Mouse (Mus musculus) CD4-positive, CD25-positive, alpha-beta regulatory T cell, adult 4 months (primary cell): Measurements from ENCODE around the gene Ctbs. TPM values are rescaled to one million over a fixed set of nuclear protein-coding genes. Genes with fewer than 3 reads are reported as not detected.

Experiments used
- ATAC-seq: one replicate; pipeline ENCODE4 v1.8.0; 2017
- polyA plus RNA-seq, 2 experiments: library from polyadenylated mRNA; unstranded; fragments of 100-300 nt; shearing (Covaris generic); gene quantifications; one replicate each; pipeline ENCODE4 v1.2.1; 2017

The Ctbs gene
- polyA plus RNA-seq, 2 experiments from 2014 or later: 6.0 to 8.3 TPM

DNA sequence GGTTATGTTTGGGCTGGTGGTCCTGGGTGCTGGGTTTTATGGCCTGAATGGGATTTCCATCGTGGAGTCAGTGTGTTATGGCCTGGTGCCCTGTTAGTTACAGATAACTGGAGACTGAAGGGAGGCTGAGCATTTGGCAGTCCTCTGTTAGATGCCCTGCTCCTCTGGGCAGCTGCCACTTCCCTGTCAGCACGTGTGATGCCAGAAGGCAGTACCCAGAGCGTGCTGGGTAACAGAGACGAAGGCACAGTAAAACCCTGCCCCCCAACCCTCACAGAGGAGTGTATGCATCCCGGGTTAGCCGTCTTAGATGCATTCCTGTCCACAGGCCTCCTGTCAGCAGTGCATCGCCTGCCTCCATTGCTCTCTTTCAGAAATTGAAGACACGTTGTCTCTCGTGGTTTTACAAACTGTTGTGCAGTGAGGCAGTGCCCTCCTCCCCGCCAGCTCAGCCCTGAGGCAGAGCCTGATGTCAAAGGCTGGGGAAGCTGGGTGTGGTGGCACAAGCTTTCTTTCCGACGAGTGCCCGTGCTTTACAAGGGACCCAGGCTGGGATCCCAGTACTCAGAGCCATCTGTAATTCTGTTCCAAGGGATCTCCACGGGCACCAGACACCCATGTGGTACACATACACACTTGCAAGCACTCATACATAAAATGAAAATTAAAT lies 15.8 kb upstream of the Ctbs start:
- no peak for ATAC-seq

DNA sequence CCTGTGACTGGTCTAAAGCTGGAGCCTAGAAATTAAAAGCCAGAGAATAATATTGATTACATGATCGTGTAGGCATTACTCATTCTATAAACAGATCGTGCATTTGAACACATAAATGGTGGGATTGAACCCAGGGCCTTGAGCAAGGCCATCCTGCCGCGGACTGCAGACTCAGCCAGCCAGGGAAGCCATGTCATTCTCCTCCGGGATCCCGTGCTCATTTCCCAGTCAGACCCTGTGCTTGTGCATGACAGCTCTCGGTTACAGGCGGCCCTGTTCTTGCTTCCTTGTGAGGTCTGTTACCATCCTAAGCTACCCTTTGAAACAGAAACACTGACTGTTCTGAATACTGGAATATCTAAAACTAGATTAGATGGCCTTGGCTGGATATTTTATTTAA lies 14.9 kb upstream of the Ctbs start:
- no peak for ATAC-seq

DNA sequence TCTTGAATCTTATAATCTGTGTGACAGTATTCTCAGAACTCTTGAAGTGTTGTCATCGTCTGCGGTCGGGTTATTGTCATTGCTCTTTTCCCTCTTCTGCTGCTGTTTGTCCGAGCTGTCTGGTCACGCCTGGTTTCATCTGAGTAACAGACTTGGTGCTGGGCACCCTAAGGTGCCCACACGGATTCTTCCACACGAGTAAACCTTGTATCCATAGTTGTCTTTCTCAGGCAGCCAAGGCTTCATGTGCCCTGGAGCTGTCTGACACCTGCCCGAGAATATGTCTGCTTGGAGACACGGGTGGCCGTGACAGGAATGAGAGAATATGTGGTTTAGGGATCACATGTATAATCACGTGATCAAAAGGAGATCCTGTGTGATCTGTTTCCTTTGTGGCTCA lies 14.1 kb upstream of the Ctbs start:
- no peak for ATAC-seq

DNA sequence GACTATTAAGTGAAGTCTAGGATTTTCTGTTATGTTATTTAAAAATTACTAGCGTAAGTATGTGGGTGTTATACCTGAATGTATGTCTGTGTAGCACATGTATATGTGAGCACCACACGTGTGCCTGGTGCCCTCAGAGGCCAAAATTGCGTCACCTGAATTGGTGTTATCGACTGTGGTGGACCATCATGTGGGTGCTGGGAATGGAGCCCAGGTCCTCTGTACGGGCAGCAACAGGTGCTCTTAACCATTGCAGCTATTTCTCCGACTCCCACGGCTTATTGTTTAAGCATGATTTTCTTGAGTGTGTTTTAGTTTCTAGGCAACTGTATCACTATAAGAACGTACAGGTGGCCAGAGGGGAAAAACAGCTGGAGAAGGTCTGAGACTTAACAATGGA lies 13.5 kb upstream of the Ctbs start:
- ATAC-seq: no peak

DNA sequence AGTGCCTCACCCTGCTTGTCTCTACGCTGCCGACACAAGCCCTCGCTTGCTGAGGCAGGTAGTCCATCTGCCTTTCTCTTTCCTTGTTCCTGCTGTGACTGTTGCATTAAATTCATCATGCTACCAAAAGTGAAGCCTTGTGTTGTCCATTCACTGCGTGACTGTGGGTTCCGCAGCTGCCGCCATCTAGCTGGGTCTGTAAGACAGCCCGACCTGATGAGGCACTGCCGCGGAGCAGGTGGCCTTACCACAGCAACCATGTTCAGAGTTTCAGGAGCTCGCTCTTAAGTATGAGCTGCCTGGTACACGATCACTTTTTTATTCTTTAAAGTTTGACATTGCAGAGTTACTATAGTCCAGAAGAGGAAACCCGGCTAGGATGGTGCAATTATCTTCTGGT lies 9.6 kb upstream of the Ctbs start:
- ATAC-seq: no peak

DNA sequence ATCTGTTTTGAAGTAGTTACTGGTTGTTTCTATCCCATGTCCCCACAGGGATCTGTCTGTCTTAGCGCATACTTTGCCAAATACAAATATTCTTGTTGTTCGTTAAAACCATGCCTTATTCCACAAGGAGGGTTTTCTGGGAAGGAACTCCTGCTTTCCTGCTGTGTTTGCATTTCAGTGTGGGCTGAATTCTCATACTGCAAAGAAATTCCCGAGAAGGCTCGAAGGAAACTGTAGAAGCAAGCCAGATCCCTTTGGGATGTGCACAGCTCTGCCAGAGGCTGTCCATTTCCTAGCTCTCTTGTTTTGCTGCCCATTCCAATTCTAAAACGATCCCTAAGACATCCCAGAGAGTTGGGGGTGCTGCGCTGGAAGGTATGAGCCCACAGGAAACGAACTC lies 9.2 kb upstream of the Ctbs start:
- no peak for ATAC-seq

DNA sequence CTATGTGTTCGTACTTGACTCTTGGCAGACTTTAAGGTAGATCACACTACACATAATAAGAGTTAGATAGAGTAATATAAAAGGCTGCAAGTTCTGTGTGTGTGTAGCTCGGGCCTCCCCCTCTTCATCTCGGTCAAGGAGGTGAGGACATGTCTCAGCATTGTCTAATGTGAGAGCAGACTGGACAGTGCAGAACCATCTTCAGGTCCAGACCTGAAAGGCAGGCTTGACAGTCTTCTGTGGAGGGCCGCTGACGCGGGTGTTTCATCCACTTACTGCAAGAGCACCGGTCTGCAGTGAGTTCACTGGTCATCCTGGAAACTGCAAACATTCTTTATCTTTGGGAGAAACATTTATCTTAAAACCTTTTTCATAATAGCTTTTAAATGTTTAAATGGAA lies 7.1 kb upstream of the Ctbs start:
- ATAC-seq: no peak

DNA sequence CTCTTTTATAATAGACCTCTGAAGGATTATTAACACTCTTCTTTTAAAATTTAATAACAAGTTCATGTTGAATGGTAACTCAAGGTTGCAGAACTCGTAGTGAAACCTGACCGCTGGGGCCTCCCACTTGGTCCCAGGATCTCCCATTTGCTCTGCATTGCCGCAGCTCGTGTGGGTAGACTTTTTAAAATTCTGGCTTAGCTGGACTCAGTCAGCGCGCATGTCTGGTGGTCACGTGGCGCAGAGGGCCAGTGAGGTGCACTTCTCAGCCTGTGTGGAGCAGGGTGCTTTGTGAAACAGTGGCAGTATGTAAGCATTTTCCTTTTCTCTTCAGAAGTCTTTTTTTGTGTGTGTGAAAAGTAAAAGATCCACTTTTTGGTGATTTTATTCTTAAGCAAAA lies 6.7 kb upstream of the Ctbs start:
- ATAC-seq: no peak

DNA sequence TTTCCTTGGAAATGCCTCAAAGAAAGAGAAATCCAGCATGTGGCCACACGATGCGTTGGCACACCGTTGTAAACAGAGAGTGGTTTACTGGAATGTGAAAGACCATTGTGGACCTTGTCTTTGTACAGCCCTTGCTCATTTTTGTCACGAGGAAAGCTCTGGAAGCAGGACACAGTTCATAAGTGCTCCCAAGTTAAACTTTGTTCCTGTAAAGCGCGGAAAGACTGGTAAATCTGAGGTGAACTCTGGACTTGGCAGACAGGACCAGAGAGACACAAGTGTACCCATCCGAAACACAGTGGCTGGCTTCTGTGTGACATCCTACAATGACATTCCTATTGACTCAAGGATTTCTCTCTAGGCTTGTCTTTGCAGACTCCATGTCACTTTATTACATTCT lies 6.2 kb upstream of the Ctbs start:
- ATAC-seq: no peak

DNA sequence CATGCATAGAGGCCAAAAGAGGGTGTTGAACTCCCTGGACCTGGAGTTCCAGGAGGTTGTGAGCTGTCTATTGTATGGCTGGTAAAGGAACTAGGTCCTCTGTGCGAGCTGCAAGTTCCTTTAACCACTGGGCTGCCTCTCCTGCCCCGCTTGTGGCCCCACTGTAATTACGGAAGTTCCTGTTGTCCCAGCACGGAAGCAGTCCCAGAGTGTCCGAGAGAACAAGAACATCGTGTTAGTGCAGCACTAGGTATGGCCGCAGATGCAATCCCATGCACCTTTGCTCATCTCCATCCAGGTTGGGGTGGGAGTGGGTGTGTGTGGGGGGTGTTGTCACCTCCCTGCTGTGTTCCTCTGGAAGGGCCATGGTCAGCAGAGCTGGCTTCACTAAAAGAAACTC lies 4.7 kb upstream of the Ctbs start:
- no peak for ATAC-seq

DNA sequence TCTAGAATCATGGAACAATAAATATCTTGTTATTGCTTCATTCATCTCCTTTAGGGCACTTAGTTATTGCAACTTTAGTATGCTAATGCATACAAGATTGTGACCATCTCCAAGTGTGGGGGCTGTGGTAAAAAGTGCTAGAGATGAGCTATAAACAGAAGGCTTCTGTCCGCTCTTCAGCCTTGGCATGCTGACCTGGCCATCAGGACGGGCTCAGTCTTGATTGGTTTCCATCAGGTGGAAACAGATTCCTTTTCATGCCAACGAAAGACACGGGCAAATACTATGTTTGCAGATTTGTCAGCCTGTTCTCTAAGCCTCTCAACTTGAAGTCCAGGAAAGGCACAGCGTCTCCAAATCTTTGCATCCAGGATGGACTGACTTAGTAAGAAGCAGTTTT lies 2.4 kb upstream of the Ctbs start:
- no peak for ATAC-seq

DNA sequence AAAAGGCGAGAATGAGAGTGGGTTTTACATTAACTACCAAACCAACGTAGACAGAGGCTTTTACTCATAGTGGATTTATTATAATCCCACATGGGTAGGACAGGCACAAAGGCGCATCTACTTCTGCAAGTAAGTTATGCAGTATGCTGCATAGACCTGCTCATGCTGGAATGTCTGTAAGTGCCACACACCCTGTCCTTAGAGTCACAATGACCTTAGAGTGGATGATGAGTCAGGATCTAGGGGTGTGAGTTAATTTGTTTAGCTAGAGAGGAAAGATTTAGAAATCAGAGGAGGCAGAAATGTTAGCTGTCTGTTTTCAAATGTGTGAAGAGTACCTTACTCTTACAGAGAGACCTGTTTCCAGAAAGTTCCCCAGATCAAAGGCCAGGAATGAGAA lies 2.0 kb upstream of the Ctbs start:
- no peak for ATAC-seq

DNA sequence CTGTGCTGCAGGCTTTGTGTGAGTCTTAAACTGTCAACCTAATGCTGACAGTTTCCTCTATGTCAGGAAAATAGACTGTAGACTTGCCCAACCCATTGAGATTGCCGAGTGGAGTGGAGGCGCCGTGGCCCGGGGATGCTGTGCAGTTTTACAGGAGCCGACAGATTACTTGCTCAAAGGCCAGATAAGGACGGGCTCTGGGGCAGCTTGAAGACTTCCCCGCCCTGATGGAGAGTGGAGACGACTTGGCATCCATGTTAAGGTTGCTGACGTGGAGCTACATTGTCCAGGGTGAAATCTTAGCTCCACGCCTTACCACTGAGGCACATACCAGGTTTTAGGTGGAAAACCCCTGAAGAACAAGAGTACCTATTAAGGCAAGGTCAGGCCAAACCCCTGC lies 1.2 kb upstream of the Ctbs start:
- ATAC-seq: no peak

DNA sequence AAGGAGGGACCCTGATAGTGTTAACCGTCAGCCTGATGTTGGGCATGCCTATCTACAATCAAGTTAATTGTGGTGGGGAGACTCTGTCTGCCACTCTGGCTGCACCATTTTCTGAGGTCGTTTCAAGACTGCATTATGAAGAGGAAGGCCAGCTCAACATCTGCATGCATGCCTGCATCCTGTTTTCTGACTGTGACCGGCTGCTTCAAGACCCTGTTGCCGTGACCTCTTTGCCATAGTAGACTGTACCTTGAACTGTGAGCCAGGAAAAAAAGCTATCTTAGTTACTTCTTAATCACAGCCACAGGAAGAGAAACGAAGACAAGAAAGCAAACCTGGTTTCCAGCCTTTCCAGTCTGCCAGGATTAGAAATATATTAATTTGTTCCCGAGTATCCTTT lies 626 bp upstream of the Ctbs start:
- no peak for ATAC-seq

DNA sequence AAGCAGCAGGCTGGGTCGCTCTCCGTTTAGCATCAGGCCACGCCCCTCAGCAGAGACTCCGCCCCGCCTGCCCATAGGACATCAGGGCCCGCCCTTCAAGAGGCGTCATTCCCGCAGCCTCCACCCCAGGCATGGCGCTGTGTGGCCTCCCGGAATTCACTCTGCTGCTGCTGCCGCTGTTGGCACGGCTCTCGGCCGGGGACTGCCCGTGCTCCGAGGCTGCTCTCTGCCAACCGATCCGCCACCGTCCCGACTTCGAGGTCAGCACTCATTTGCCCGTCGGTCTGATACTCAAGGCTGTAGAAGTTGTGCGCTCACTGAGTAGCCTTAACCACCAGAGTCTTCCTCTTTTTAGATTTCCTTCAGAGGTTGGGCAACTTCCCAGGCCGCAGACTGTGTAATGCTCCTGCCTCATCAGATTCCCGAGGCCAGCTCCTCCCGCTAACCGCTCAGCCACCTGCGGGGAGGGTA lies 811 bp downstream of the Ctbs start:
- ATAC-seq: peak; percentile 100

DNA sequence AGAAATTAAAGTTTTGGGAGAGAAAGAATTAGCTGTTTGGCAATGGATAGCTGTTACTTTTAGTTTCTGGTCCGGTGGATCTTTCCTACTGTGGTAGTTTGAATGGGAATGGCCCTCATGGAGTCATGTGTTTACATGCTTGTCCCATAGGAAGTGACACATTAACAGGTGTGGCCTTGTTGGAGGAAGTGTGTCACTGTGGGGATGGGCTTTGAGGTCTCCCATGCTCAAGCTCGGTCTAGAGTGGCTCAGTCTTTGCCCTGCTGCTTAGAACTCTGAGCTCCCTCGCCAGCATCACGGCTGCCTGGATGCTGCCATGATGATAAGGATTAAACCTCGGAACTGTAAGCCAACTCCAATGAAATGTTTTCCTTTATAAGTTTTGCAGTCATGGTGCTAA lies 1.8 kb downstream of the Ctbs start:
- no peak for ATAC-seq

DNA sequence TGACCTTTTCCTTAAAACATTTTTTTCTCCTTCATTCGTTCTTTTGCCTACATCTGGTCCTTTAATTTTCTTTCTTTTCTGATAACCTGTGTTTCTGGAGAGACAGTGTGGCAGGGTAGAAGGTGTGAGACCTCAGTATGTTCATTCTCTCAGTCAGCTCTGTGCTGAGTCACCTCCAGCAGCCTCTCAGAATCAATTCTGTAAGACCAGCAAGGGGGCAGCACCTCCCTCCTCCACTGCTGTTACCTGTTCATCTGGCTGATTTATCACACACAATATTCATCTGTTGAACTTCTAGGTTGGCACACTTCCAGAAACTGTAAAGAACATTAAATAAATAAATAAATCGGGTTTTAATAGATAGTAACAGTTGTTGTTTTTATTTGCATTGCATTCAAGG lies 13.3 kb downstream of the Ctbs start:
- no peak for ATAC-seq

DNA sequence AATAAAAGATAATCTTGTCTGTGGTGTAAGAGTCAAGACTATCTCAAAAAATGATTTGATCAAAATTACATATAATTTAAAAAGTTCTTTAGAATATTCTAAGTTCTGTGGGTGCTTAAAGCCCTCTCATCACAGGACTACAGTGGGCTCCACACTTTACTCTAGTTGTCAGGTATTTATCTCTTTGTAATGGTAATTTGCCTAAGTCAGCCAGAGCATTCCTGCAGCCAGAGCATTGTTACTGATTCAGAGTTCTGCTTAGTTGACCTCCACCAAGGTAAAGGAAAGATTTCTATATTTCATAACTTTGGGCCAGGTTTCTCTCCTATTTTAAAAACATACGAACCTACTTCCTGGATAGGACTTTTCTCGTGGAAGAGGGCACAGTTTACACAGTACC lies 19.6 kb downstream of the Ctbs start:
- no peak for ATAC-seq

DNA sequence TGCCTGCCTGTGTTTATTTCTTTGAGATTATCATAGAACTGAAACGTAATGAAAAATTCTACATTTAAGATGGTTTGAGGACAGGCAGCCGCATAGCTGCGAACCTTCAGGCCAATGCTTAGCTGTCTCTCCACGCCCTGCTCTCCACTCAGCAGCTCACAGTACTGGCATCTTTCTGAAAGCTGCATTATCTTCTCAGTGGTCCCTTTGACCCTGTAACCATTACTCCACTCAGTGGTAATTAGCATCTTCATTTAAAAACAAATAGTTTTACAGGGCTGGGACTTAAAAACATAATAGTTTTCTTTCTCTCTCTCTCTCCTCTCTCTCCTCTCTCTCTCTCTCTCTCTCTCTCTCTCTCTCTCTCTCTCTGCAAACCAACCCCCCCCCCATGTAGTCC lies 23.1 kb downstream of the Ctbs start:
- no peak for ATAC-seq

DNA sequence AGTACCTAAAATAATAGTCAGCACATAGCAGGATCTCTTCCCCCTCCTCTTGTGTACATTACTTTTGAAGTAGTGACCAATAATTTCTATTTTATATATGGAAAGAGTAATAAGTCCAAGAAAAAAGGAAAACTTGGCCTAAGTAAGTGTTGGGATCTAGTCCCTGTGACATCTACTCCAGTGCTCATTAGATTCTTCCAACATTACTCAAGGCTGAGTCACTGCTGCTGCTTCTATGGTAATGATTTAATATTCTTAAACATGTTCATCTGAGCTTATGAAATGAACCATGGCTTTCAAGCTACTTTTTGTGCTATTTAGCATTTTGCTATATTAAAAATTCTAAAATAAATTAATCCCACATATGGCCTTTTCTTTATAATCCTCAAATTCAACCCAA lies 24.1 kb downstream of the Ctbs start:
- no peak for ATAC-seq

DNA sequence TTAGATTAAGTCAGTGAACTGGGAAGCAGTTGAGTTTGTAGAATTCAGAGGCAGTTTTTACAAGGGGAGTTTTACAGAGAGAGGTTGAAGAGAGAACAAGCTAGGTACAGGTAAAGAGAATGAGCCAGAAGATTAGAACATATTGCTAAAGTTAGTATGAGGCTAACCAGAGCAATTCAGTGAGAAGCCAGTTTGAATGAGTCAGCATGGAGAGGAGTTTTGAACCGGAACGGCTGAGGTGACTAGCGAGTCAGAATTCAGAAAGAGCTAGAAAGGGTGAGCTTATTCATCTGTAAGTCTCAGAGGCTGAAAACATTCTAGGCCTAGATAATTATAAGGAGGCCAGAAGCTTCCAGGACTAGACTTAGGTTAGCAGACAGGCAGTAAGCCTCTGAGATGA lies 24.8 kb downstream of the Ctbs start:
- no peak for ATAC-seq

DNA sequence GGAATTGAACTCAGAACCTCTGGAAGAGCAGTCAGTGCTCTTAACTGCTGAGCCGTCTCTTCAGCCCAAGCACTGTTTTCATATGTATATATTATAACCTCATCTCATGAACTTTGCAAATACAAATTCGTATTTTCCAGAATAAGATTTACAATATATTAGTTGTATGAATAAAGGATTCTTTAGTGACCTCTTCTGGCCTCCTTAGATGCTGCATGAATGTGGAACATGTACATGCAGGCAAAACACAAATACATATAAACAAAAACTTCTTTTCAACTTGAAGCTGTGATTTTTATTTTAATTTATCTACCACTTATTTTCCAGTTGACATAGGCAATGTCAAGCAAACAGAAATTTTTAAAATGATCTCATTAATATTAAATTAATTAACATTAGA lies 32.4 kb downstream of the Ctbs start:
- ATAC-seq: no peak

DNA sequence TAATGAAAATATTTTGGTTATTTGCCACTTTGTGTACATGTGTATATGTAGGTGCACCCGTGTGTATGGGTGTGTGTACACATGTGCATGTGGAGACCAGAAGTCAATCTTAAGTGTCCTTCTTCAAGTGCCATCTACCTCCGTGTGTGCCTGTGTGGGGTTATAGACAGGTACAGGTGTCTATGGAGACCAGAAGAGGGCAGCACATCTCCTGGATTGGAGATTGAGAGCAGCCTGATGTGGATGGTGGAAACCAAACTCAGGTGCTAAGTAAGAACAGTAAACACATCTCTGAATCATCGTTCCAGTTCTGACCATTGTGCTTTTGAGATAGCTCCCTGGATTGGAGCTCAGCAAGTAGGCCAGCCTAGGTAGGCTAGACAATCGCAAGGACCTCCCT lies 36.9 kb downstream of the Ctbs start:
- ATAC-seq: no peak

DNA sequence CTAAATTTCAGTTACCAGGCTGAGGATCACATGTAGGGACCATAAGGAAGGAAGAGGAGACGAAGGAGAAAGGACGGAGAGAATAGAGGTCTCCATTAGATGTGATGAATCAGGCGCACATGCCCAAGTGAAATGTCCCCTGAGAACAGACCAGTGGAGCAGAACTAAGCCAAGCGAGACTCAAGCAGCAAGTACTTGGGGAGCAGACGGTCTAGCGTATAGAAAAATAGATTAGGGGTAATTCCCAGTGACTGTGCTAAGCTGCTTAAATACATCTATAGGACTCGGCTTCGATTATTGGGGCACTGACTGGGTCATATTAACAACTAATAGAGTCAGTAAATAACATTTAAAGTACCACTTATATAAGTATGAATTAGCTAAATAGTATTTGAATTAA lies 45.3 kb downstream of the Ctbs start:
- ATAC-seq: no peak

DNA sequence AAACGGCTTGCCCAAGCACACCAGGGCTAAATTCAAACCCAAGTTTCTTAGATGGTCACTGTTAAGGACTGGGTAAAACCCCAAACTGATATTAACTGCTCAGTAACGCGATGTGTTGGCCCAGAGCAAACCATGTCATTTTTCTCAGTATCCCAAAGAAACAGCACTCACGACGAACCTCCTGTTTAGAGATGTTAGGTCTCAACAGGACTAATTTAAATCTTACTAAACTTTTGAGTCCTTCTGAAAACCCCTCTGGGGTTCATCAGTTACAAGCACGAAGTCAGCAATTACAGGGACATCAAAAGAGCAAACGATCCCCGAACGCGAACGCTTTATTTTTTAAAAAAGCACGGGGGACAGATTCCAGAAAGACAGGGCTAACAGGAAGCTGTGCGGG lies 49.4 kb downstream of the Ctbs start:
- peak; percentile 32 for ATAC-seq
